Mouse (Mus musculus) forebrain, embryonic 16.5 days (tissue): Measurements from ENCODE around the gene Sox8. TPM values are rescaled to one million over a fixed set of nuclear protein-coding genes. Genes with fewer than 3 reads are reported as not detected.
A peak's percentile ranks its signal among the peaks of the same experiment; 100 is the strongest.

Experiments used
- ATAC-seq: fragments of 200-750 bp; cut with Nextera tagmentation; 2 replicates; pipeline ENCODE4 v1.8.0; 2017; ENCODE audit warnings: mild to moderate bottlenecking, moderate library complexity
- H3K27ac ChIP-seq: fragments of 300-500 bp; sonication (generic); 2 replicates; pipeline ENCODE4 v1.5.1; 2014; ENCODE audit warnings: low read length, control low read depth
- H3K27me3 ChIP-seq: fragments of 300-500 bp; sonication (generic); replicated peaks from 2 replicates; pipeline ENCODE4 v1.6.1; 2014; ENCODE audit warnings: low read length; ENCODE audit not compliant: control insufficient read depth, insufficient read depth
- H3K36me3 ChIP-seq: fragments of 300-500 bp; sonication (generic); 2 replicates; pipeline ENCODE4 v1.6.1; 2014; ENCODE audit not compliant: control insufficient read depth, insufficient read depth
- H3K4me1 ChIP-seq: fragments of 300-500 bp; sonication (generic); replicated peaks from 2 replicates; pipeline ENCODE4 v1.6.1; 2014; ENCODE audit warnings: low read length; ENCODE audit not compliant: control insufficient read depth, insufficient read depth
- H3K4me2 ChIP-seq: fragments of 300-500 bp; sonication (generic); 2 replicates; pipeline ENCODE4 v1.6.1; 2014; ENCODE audit warnings: mild to moderate bottlenecking, low read length, control low read depth
- H3K4me3 ChIP-seq: fragments of 300-500 bp; sonication (generic); replicated peaks from 2 replicates; pipeline ENCODE4 v1.5.1; 2014; ENCODE audit warnings: mild to moderate bottlenecking, low read length, control low read depth
- H3K9ac ChIP-seq: fragments of 300-500 bp; sonication (generic); replicated peaks from 2 replicates; pipeline ENCODE4 v1.6.1; 2014; ENCODE audit warnings: low read depth, low read length, control low read depth
- H3K9me3 ChIP-seq: fragments of 300-500 bp; sonication (generic); 2 replicates; pipeline ENCODE4 v1.6.1; 2016; ENCODE audit warnings: low read length; ENCODE audit not compliant: control insufficient read depth
- WGBS: fragments of 180-500 bp; shearing (Covaris S2); extraction: QIAGEN DNeasy Blood & Tissue Kit; methylation state at CpG from one replicate; pipeline ENCODE4 v1.1.7; 2014; 5-methylcytosine and 5-hydroxymethylcytosine counted together
- polyA plus RNA-seq: library from polyadenylated mRNA; unstranded; fragments of >200 nt; fragmentation: Nextera tagmentation; extraction: Ambion mirVana; gene quantifications from 2 replicates; pipeline ENCODE4 v1.2.1, GENCODE M21; 2015

The Sox8 gene
- polyA plus RNA-seq = 26.1 and 26.8 TPM in 2 replicates

GRCm38 (mm10) chr17:25570648-25571452, at the start of gene Sox8:
TSS of gene Sox8 (minus strand) at chr17:25570686.
- peaks cover 9% of the 10 kb centered on the region for H3K27me3 ChIP-seq
- peak within 1 kb of the TSS; percentile 97 for H3K4me2 ChIP-seq
- no peaks in the 10 kb centered on the region for H3K9me3 ChIP-seq
- WGBS = under 1% methylated on average over 61 of the region's 61 CpGs
- peak within 1 kb of the TSS; percentile 60 for H3K4me3 ChIP-seq
- H3K4me1 ChIP-seq = peaks cover 53% of the 10 kb centered on the region
- no peaks in the 10 kb centered on the region for H3K36me3 ChIP-seq
- ATAC-seq = peak; percentile 67
- H3K9ac ChIP-seq = peak within 1 kb of the TSS; percentile 58
- H3K27ac ChIP-seq = peak within 1 kb of the TSS; percentile 49; the same call in 1 of the 2 replicates

GRCm38 (mm10) chr17:25618508-25619056, 48.1 kb upstream of the Sox8 start:
- no peak overlapping the region for H3K9ac ChIP-seq
- peak; percentile 85 for ATAC-seq
- 13% methylated on average over 16 of the region's 16 CpGs for WGBS

GRCm38 (mm10) chr17:25614723-25615510, 44.4 kb upstream of the Sox8 start:
- 0 out of 2 replicates have a peak, but pooled peaks have one; percentile 15 for ATAC-seq
- Histone ChIP-seq H3K27me3 (no peaks in the 10 kb centered on the region), H3K4me2 (no peak overlapping the region), H3K36me3 (no peaks in the 10 kb centered on the region; the same call in 1 of the 2 replicates), H3K4me3 (no peak overlapping the region), H3K9ac (no peak overlapping the region), H3K27ac (peak overlapping the region; percentile 60), H3K4me1 (peaks cover 34% of the 10 kb centered on the region), H3K9me3 (no peaks in the 10 kb centered on the region)
- WGBS = 86% methylated on average over 10 of the region's 10 CpGs

More at GRCm38 (mm10) chr17:25618508-25619056, 48.1 kb upstream of the Sox8 start:
- Histone ChIP-seq H3K4me2 (peak overlapping the region; percentile 18), H3K4me3 (no peak overlapping the region), H3K9me3 (no peaks in the 10 kb centered on the region), H3K27me3 (no peaks in the 10 kb centered on the region), H3K36me3 (no peaks in the 10 kb centered on the region; the same call in 1 of the 2 replicates), H3K4me1 (peaks cover 23% of the 10 kb centered on the region), H3K27ac (peak overlapping the region; percentile 64)

- Histone ChIP-seq H3K9ac (no peak overlapping the region), H3K27me3 (no peaks in the 10 kb centered on the region), H3K9me3 (no peaks in the 10 kb centered on the region), H3K4me2 (no peak overlapping the region), H3K4me1 (peaks cover 36% of the 10 kb centered on the region), H3K27ac (no peak overlapping the region), H3K4me3 (no peak overlapping the region), H3K36me3 (no peaks in the 10 kb centered on the region; the same call in 1 of the 2 replicates)
- ATAC-seq = no peak
- 94% methylated on average over 6 of the region's 6 CpGs for WGBS
These were observed 42.8 kb upstream of the Sox8 start for GRCm38 (mm10) chr17:25613323-25613722.

- no peak overlapping the region for H3K4me2 ChIP-seq
- H3K4me3 ChIP-seq = no peak overlapping the region
- H3K27ac ChIP-seq = no peak overlapping the region
- peaks cover 32% of the 10 kb centered on the region for H3K4me1 ChIP-seq
- no peaks in the 10 kb centered on the region; the same call in 1 of the 2 replicates for H3K36me3 ChIP-seq
- no peaks in the 10 kb centered on the region for H3K9me3 ChIP-seq
- no peaks in the 10 kb centered on the region for H3K27me3 ChIP-seq
- 82% methylated on average over 9 of the region's 9 CpGs for WGBS
- no peak overlapping the region for H3K9ac ChIP-seq
- no peak for ATAC-seq
These were observed 42.1 kb upstream of the Sox8 start for GRCm38 (mm10) chr17:25612537-25612936.

GRCm38 (mm10) chr17:25610151-25610550, 39.7 kb upstream of the Sox8 start:
- H3K4me2 ChIP-seq = peak overlapping the region; percentile 17
- H3K4me3 ChIP-seq = no peak overlapping the region
- peak overlapping the region; percentile 32; the same call in 1 of the 2 replicates for H3K9ac ChIP-seq
- peak; percentile 45; the same call in 1 of the 2 replicates for ATAC-seq
- H3K9me3 ChIP-seq = no peaks in the 10 kb centered on the region
- no peaks in the 10 kb centered on the region; the same call in 1 of the 2 replicates for H3K36me3 ChIP-seq
- no peaks in the 10 kb centered on the region for H3K27me3 ChIP-seq
- peak overlapping the region; percentile 80 for H3K27ac ChIP-seq
- WGBS = 32% methylated on average over 9 of the region's 9 CpGs
- H3K4me1 ChIP-seq = peaks cover 31% of the 10 kb centered on the region

- H3K4me2 ChIP-seq = no peak overlapping the region
- H3K27ac ChIP-seq = peak overlapping the region; percentile 80
- H3K9me3 ChIP-seq = no peaks in the 10 kb centered on the region
- no peaks in the 10 kb centered on the region for H3K27me3 ChIP-seq
- WGBS = 19% methylated on average over 3 of the region's 3 CpGs
- ATAC-seq = peak; percentile 71
- no peak overlapping the region for H3K4me3 ChIP-seq
- H3K9ac ChIP-seq = 0 out of 2 replicates have a peak overlapping the region, but pooled peaks have one; percentile 22
- no peaks in the 10 kb centered on the region; the same call in 1 of the 2 replicates for H3K36me3 ChIP-seq
- peaks cover 35% of the 10 kb centered on the region for H3K4me1 ChIP-seq
These were observed 39.0 kb upstream of the Sox8 start for GRCm38 (mm10) chr17:25609506-25609828.

- Histone ChIP-seq H3K4me1 (peaks cover 35% of the 10 kb centered on the region), H3K4me2 (no peak overlapping the region), H3K36me3 (no peaks in the 10 kb centered on the region; the same call in 1 of the 2 replicates), H3K9ac (peak overlapping the region; percentile 32; the same call in 1 of the 2 replicates), H3K4me3 (no peak overlapping the region), H3K27me3 (no peaks in the 10 kb centered on the region), H3K9me3 (no peaks in the 10 kb centered on the region), H3K27ac (peak overlapping the region; percentile 80)
- ATAC-seq = peak; percentile 45; the same call in 1 of the 2 replicates
- WGBS = 33% methylated on average over 10 of the region's 10 CpGs
These were observed 38.5 kb upstream of the Sox8 start for GRCm38 (mm10) chr17:25608821-25609505.
